Mouse (Mus musculus) inflammation-experienced regulatory T-cells (primary cell): ENCODE measurements around the gene Olfr808. TPM values are rescaled to one million over a fixed set of nuclear protein-coding genes. Genes with fewer than 3 reads are reported as not detected.

ENCODE experiments used
- polyA plus RNA-seq, 2 experiments: library from polyadenylated mRNA; unstranded; fragments of 100-300 nt; shearing (Covaris generic); gene quantifications; one replicate each; pipeline ENCODE4 v1.2.1; 2017

Gene Olfr808
- not detected for polyA plus RNA-seq

DNA sequence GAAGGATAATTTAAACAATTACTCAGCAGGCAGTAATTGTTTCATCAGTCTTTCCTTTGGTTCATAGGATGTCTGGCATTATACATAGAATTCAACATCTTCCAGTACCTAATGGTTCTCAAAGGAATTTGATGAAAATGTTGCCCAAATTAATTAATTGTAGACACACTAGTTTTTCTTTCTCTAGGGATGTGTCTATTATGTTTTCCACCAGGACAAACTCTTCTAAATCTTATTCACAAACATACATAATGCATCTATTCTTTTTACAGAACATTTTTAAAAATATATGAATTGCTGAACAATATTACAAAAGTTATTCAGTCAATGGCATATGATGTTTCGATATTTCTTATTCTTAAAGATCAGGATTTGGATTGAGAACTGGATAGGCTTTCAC is at the start of gene Olfr808:
Olfr808 (plus strand) TSS at position 301 of the 400 bp plus-strand sequence.

GRCm38 (mm10) chr10:129729275-129729674 is 36.0 kb upstream of the Olfr808 start, which contains the start of gene Olfr805:
Gene Olfr805, minus strand, starts transcription at chr10:129729375.

DNA sequence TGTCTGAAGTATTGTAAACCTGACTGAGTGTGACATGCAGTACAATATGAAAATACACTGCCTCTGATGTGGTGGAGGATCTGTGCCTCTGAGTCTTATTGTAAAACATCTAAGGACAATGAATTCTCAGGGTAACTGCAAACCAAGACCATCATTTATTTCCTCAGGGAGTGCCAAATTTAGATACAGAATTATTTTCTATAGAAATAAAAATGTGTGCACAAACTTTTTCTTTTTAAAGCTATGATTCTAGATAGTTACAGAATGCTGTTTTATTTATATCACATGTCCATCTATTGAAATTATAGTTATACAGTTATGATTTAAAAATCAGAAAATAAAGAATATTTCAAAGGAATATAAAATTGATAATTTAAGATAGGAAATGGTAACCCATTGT is 23.5 kb upstream of the Olfr808 start, which contains the start of gene Olfr806:
Olfr806 (minus strand) TSS at position 101 of the 400 bp plus-strand sequence.

GRCm38 (mm10) chr10:129757693-129758092 is 7.6 kb upstream of the Olfr808 start, which contains the start of gene Olfr807:
Gene Olfr807, minus strand, starts transcription at chr10:129757793.

DNA sequence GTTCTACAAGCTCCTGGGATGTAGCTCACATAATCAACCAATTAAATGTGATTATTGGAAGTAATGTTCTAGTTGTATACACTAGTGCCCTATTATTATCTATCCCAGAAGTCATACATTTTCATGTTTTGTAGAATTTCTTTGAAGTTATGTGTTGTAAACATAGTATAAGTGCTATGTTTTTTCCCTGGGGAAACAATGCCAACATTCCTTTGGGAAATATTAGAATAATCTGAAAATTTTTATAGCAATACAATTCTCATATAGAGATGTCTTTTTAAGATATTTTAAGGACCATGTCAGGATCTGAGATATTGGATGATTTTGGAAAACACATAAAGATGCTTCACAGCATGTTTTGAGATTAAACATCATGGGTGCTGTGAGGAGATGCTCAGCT is 9.1 kb downstream of the Olfr808 start, which contains the start of gene Olfr809:
Olfr809 (plus strand) TSS at position 301 of the 400 bp plus-strand sequence.

GRCm38 (mm10) chr10:129794817-129795216 is 29.5 kb downstream of the Olfr808 start, which contains the start of gene Olfr810:
Gene Olfr810, minus strand, starts transcription at chr10:129794917.

GRCm38 (mm10) chr10:129804296-129804695 is 39.0 kb downstream of the Olfr808 start, which contains the start of gene Olfr811:
Gene Olfr811, minus strand, starts transcription at chr10:129804396.

Other genes starting within 250 kb of the Olfr808 start
- under 1 TPM in 1 of 2 experiments, not detected in 1; 0.48 TPM for gene Olfr791, start 243.7 kb upstream of the Olfr808 start, polyA plus RNA-seq
- gene Olfr792, start 226.3 kb upstream of the Olfr808 start, polyA plus RNA-seq: under 1 TPM in 1 of 2 experiments, not detected in 1; 0.31 TPM
- not detected for gene Olfr794, start 197.8 kb upstream of the Olfr808 start, polyA plus RNA-seq
- not detected for gene Olfr796, start 152.9 kb upstream of the Olfr808 start, polyA plus RNA-seq
- gene Olfr798, start 137.5 kb upstream of the Olfr808 start, polyA plus RNA-seq: 1 to 10 TPM in 1 of 2 experiments, under 1 TPM in 1; 0.13 to 1.1 TPM
- under 1 TPM in 1 of 2 experiments, not detected in 1; 0.43 TPM for gene Olfr799, start 128.0 kb upstream of the Olfr808 start, polyA plus RNA-seq
- gene Olfr800, start 107.8 kb upstream of the Olfr808 start, polyA plus RNA-seq: not detected
- 1 to 10 TPM in 1 of 2 experiments, under 1 TPM in 1; 0.27 to 2.8 TPM for gene Olfr801, start 91.6 kb upstream of the Olfr808 start, polyA plus RNA-seq
- gene Olfr802, start 77.3 kb upstream of the Olfr808 start, polyA plus RNA-seq: under 1 TPM in 1 of 2 experiments, not detected in 1; 0.13 TPM
- gene Olfr803, start 71.2 kb upstream of the Olfr808 start, polyA plus RNA-seq: not detected
- gene Olfr804, start 62.3 kb upstream of the Olfr808 start, polyA plus RNA-seq: under 1 TPM; 0.02 to 0.07 TPM
- gene Olfr805, start 36.1 kb upstream of the Olfr808 start, polyA plus RNA-seq: not detected
- gene Olfr806, start 23.6 kb upstream of the Olfr808 start, polyA plus RNA-seq: not detected
- under 1 TPM in 1 of 2 experiments, not detected in 1; 0.82 TPM for gene Olfr807, start 7.7 kb upstream of the Olfr808 start, polyA plus RNA-seq
- gene Olfr809, start 9.2 kb downstream of the Olfr808 start, polyA plus RNA-seq: under 1 TPM; 0.07 to 0.22 TPM
- gene Olfr810, start 29.4 kb downstream of the Olfr808 start, polyA plus RNA-seq: not detected
- gene Olfr811, start 38.9 kb downstream of the Olfr808 start, polyA plus RNA-seq: not detected
- 1 to 10 TPM in 1 of 2 experiments, under 1 TPM in 1; 0.20 to 1.2 TPM for gene Olfr812, start 80.6 kb downstream of the Olfr808 start, polyA plus RNA-seq
- not detected for gene Olfr813, start 89.9 kb downstream of the Olfr808 start, polyA plus RNA-seq
- gene Olfr814, start 114.4 kb downstream of the Olfr808 start, polyA plus RNA-seq: under 1 TPM in 1 of 2 experiments, not detected in 1; 0.91 TPM
- 1 to 10 TPM in 1 of 2 experiments, under 1 TPM in 1; 0.18 to 1.8 TPM for gene Olfr815, start 140.4 kb downstream of the Olfr808 start, polyA plus RNA-seq
- 1 to 10 TPM in 1 of 2 experiments, under 1 TPM in 1; 0.37 to 1.4 TPM for gene Olfr816, start 150.1 kb downstream of the Olfr808 start, polyA plus RNA-seq
- not detected for gene Olfr818, start 183.6 kb downstream of the Olfr808 start, polyA plus RNA-seq
- not detected for gene Olfr819, start 201.8 kb downstream of the Olfr808 start, polyA plus RNA-seq
- gene Olfr247, start 210.7 kb downstream of the Olfr808 start, polyA plus RNA-seq: not detected
- 1 to 10 TPM in 1 of 2 experiments, under 1 TPM in 1; 0.16 to 1.0 TPM for gene Gm10310, start 219.6 kb downstream of the Olfr808 start, polyA plus RNA-seq
- gene Olfr820, start 247.1 kb downstream of the Olfr808 start, polyA plus RNA-seq: not detected